Mouse (Mus musculus): ENCODE results near the gene Apc2.
A peak's percentile ranks its signal among the peaks of the same experiment; 100 is the strongest.
"Not testable (repeated sequence)": the region's sequence is repeated elsewhere in the genome, so short reads cannot be mapped to it uniquely, and the experiment has no call there.

Gene Apc2

GRCm38 (mm10) chr10:80295618-80296425 lies at the start of gene Apc2:
TSS of gene Apc2 (plus strand) at chr10:80295977.
- peak in 1 of 2 experiments; percentile 83 for DNase-seq (ENCODE audit: low spot score in 2 of 2)

DNA sequence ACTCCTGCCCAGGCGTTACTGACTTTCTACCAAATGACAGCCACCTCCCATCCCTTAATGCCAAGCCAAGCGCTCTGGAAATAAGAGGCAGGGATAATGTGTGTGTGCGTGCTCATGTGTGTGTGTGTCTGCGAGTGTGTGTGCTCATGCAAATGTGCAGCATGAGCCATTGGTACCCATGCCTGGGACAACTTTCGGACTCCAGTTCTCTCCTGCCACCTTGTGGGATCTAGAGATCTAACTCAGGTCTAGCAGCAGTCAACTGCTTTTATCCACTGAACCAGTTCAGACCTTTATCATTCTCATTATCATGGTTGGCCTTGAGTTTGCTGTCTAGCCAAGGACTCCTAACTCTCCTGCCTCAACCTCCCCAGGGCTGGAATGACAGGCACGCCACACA lies 47.9 kb upstream of the Apc2 start:
- no peak for DNase-seq (ENCODE audit: low spot score in 2 of 2)

- DNase-seq (ENCODE audit: low spot score in 2 of 2), result not testable (repeated sequence)
Observed at GRCm38 (mm10) chr10:80248437-80248836, 47.3 kb upstream of the Apc2 start.

DNA sequence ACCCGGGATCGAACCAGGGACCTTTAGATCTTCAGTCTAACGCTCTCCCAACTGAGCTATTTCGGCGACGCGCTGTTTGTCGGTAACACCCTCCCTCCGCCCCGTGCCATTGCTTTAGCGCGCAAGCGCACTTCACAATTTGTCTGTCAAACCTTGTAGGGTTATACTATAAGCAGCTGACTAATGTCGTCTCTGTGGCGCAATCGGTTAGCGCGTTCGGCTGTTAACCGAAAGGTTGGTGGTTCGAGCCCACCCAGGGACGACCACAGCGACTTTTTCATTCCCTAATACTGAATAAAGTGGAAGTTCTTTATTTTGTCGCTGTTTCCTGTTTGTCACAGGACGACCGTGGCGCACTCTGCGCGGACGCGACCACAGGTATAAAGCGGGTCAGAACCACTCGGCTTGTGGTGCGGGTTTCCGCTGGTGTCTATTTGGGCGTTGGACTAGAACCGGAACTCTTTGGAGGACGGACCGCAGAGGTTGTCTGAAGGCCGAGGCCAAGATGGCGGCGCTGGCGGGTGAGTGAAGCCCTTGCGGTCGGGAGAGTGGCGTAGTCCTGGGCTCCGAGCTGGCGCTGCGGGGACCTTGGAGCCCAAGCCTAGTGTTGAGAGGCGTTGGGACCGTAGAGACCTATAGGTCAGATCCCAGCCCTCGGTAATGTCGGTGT lies 46.7 kb upstream of the Apc2 start, which contains the start of gene Ndufs7:
Gene Ndufs7 (plus strand): TSS at position 151 of the 670 bp plus-strand sequence.
- peak; percentile 91 to 98 for DNase-seq (ENCODE audit: low spot score in 2 of 2)

GRCm38 (mm10) chr10:80250059-80250458 lies 45.7 kb upstream of the Apc2 start:
- DNase-seq (ENCODE audit: low spot score in 2 of 2), result no peak

DNA sequence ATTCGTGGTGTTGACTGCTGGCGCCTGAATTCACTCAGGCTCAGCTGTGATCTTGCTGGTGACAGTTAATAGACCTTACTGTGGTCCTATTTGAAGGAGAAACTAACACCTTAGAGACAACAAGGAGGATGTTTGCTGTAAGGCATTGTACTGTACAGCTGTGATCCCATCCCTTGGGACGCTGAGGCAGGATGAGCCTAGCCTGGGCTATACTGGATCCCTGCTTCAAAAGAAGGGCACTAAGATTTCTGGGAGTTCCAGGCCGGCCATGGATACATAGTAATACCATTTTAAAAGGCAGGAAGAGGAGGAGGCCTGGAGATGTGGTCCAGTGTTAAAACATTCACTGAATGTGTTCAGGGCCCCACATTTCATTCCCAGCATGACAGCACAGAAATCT lies 45.2 kb upstream of the Apc2 start:
- DNase-seq (ENCODE audit: low spot score in 2 of 2), result no peak

DNA sequence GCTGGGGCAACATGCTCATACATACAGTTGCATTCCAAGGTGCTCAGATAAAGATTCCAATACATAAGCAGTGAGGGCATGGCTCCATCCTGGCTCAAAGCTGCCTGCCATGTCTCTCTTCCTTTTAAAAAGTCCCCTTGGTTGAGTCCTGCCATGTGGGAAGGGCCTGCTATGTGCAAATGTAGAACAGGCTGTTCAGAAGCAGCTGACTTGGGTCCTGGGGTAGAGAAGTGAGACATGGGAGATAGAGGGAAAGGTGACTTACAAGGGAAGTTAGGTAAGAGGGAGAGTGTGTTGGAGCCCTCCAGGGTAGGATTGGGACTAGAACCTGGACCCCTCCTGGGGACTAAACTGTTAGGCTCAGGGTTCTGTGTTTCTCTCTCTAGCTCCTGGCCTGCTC lies 43.8 kb upstream of the Apc2 start:
- DNase-seq (ENCODE audit: low spot score in 2 of 2), result no peak

DNA sequence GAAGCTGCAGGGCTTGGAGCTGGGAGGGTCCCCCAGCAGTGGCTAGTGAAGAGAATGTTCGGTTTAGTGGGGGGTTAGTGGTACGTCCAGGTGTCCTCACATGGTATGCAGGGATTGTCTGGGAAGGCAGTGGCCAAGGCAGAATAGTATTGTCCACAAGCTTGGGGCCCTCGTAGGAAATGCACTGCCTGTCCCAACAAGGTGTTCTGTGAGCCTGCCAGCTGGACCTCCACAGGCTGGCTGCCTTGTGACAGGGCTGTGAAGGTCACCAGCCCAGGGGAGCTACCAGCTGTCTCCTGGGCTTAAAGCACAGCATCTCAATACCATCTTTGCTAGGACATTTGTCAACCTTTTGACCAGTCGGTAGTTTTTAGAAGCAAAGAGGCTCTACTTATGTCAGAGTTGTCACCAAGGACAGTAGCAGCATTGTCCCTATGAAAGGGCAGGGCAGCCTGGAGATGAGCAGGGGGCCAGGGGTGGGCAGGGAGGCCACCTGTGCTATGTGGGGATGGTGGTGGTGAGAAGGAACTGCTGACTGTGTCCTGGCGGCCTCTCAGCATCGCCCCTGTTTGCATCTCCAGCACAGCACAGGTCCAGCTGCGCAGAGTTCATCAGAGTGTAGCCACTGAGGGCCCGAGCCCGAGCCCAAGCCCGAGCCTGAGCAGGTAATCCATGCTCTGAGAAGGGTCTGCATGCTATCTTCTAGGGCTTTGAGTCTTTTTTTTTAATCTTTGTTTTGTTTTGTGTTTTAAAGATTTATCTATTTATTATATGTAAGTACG lies 43.1 kb upstream of the Apc2 start:
- no peak for DNase-seq (ENCODE audit: low spot score in 2 of 2)

DNA sequence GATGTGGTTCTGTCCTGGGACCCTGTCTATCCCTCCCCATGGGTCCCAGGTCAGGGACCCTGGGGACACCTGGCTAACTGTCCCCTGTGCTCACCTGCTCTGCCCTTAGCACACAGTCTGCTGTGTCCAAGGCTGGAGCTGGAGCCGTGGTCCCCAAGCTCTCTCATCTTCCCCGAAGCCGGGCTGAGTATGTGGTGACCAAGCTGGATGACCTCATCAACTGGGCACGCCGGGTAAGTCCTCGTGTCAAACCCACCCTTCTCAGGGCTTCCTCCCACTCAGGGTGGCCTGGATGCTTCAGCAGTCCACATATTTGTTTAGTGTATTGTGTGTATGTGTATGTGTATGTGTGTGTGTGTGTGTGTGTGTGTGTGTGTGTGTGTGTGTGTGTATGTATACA lies 42.2 kb upstream of the Apc2 start:
- DNase-seq (ENCODE audit: low spot score in 2 of 2), result no peak

DNA sequence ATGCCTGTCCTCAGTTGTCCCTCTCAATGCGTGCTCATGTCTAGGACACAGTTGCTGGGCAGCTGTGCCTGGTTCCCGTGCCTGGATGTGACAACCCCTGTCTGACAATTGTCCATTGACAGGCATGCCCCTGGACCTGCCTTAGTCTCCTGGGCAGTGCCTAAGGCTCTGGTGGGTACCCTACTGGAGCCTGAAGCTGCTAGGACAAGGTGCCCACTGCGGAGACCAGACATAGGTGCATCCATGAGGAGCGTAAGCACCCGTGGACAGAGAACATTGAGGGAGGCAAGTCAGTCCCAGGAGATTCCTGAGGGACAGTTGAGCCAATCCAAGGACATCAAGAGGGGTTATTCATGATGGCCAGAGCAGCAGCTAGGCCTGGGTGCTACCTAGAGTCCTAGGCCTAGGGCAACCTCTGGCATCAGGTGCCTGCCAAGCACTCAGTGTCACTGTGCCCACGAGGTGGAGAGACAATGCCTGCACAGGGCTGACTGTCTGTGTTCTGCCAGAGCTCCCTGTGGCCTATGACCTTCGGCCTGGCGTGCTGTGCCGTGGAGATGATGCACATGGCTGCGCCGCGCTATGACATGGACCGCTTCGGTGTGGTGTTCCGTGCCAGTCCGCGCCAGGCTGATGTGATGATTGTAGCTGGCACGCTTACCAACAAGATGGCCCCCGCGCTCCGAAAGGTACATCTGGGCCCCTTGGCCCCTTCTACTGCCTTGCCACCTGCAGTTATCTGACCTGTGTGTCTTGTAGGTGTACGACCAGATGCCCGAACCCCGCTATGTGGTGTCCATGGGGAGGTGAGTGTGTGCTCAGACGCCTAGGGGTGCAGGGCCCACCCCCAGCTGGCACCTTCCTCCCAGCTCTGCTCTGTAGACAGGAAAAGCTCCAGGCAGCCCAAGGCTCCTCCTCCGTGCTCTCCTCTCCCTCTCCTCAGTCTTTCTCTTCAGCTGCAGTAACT lies 41.2 kb upstream of the Apc2 start:
- no peak for DNase-seq (ENCODE audit: low spot score in 2 of 2)

GRCm38 (mm10) chr10:80255881-80256535 lies 39.8 kb upstream of the Apc2 start:
- no peak for DNase-seq (ENCODE audit: low spot score in 2 of 2)

GRCm38 (mm10) chr10:80257936-80258335 lies 37.8 kb upstream of the Apc2 start:
- DNase-seq (ENCODE audit: low spot score in 2 of 2), result no peak

- DNase-seq (ENCODE audit: low spot score in 2 of 2), result no peak
Observed at GRCm38 (mm10) chr10:80258752-80259462, 36.9 kb upstream of the Apc2 start.

GRCm38 (mm10) chr10:80259463-80259805 lies 36.3 kb upstream of the Apc2 start:
- no peak for DNase-seq (ENCODE audit: low spot score in 2 of 2)

GRCm38 (mm10) chr10:80259861-80260641 lies 35.7 kb upstream of the Apc2 start:
- DNase-seq (ENCODE audit: low spot score in 2 of 2), result peak; percentile 52 to 71

DNA sequence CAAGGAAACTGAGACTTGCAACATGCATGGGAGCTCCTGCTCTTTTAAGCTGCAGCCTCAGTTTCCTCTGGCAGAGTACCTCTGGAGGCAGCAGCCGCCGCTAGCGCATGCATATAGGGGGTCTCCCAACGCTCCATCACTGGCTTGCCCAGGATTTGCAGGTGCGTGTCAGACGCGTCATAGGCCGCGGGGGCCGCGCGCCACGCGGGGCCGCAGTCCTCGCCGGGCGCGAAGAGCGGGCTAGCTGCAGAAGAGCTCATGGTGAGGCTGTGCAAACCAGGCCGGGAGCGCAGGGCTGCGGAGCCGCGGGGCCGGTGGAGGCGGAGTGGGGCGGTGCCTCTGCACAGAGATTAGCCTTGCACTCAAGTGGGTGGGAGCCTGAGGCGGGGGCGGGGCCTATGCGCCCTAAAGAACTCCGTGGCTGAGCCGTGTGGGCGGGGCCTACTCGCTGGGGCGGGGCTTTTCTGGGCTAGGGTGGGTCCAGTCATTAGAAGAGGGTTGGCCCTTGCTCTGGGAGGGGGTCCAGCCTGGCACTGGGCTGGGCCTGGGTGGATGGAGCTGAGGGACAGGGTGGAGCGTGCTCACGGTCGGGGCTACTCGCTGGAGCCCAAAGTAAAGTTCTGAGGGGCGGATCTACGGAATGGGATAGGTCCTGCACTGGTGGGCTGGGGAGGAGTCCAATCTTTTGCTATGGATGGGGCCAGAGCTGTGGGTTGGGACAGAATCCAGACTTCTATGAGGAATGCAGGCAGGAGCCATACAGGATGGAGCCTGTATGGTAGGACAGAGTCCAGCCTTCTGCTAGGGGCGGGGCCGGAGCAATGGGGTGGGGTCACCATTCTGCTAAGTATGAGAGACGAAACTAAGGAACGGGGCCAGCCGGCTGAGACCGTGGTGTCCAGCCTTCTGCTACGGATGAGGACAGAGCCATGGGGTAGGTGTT lies 34.9 kb upstream of the Apc2 start, which contains the start of the genes Gamt and Dazap1:
Gene Gamt (minus strand): TSS at position 371 of the 943 bp plus-strand sequence.
Gene Dazap1 (plus strand): TSS at position 845 of the 943 bp plus-strand sequence.
- DNase-seq (ENCODE audit: low spot score in 2 of 2), result peak; percentile 77 to 91

DNA sequence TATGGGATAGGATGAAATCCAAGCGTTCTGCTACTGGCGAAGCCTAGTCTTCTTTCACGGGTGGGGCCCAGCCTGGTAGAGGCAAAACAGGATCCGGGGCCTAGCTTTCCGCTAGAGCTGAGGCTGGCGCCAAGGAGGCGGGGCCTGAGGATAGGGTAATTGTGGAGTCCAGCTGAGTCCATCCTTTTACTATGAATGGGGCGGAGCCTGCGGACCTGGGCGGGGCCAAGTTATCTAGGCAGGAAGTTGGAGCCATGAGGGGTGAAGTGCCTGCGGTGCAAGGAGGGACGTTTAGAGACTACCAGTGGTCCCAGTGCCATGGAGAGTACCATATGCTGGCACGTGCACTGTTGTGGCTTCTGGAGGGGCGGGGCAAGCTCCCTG lies 34.2 kb upstream of the Apc2 start:
- DNase-seq (ENCODE audit: low spot score in 2 of 2), result peak; percentile 81 to 94

DNA sequence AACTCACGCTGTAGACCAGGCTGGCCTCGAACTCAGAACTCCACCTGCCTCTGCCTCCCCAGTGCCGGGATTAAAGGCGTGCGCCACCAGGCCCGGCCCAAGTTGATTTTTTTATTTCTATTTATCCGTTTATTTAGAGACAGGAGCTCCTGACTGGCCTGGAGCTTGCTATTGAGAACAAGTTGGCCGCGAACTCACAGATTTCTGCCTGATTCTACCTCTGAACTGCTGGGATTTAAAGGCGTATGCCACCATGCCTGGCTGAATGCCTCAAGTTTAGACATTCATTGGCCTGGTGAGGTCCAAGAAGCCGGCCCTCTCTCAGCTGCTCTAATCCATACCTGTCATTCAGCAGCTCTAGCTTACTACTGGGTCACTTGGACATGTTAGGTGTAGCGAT lies 33.6 kb upstream of the Apc2 start:
- DNase-seq (ENCODE audit: low spot score in 2 of 2), result no peak

All from left cerebral cortex, adult 9 months (tissue).